Mouse (Mus musculus): ENCODE data around the gene D430041D05Rik. TPM values are rescaled to one million over a fixed set of nuclear protein-coding genes. Genes with fewer than 3 reads are reported as not detected.
A peak's percentile ranks its signal among the peaks of the same experiment; 100 is the strongest.

The D430041D05Rik gene
- total and polyA plus RNA-seq, 2 experiments from 2014 or later, result 7.9 to 47.6 TPM

GRCm38 (mm10) chr2:104209408-104209807 lies 201.4 kb downstream of the D430041D05Rik start:
- Histone ChIP-seq H3K4me2 (ENCODE audit: low read depth, low read length, poor library complexity, severe bottlenecking) (no peak overlapping the region), H3K4me3 (ENCODE audit: low read depth, low read length) (no peak overlapping the region), H3K27me3 (ENCODE audit: insufficient read depth, low read length) (no peaks in the 10 kb centered on the region), H3K27ac (ENCODE audit: low read depth, low read length) (no peak overlapping the region), H3K9ac (replicated peaks; ENCODE audit: low read length, poor library complexity, severe bottlenecking) (no peak overlapping the region), H3K4me1 (ENCODE audit: insufficient read depth, low read length) (peaks cover 8% of the 10 kb centered on the region), H3K36me3 (ENCODE audit: insufficient read depth, low read length) (peaks cover 16% of the 10 kb centered on the region), H3K9me3 (ENCODE audit: low read length) (no peaks in the 10 kb centered on the region)
- 71% methylated on average over 2 of the region's 2 CpGs for WGBS
- no peak for TF ChIP-seq CTCF (IDR thresholded peaks at IDR 0.05)
- no peak for DNase-seq (ENCODE audit: low spot score)
- no peak for ATAC-seq (ENCODE audit: low FRiP score)

- Histone ChIP-seq H3K4me1 (ENCODE audit: insufficient read depth, low read length) (peaks cover 8% of the 10 kb centered on the region), H3K9me3 (ENCODE audit: low read length) (no peaks in the 10 kb centered on the region), H3K4me3 (ENCODE audit: low read depth, low read length) (no peak overlapping the region), H3K4me2 (ENCODE audit: low read depth, low read length, poor library complexity, severe bottlenecking) (peak overlapping the region; percentile 27; the same call in 1 of the 2 replicates), H3K36me3 (ENCODE audit: insufficient read depth, low read length) (peaks cover 11% of the 10 kb centered on the region), H3K9ac (replicated peaks; ENCODE audit: low read length, poor library complexity, severe bottlenecking) (no peak overlapping the region), H3K27me3 (ENCODE audit: insufficient read depth, low read length) (no peaks in the 10 kb centered on the region), H3K27ac (ENCODE audit: low read depth, low read length) (peak overlapping the region; percentile 58; the same call in 1 of the 2 replicates)
- ATAC-seq (ENCODE audit: low FRiP score) (peak; percentile 69), DNase-seq (ENCODE audit: low spot score) (no peak)
- no peak for TF ChIP-seq CTCF (IDR thresholded peaks at IDR 0.05)
- WGBS, result 47% methylated on average over 5 of the region's 5 CpGs
These were observed 202.4 kb downstream of the D430041D05Rik start for GRCm38 (mm10) chr2:104208415-104208814.

GRCm38 (mm10) chr2:104207948-104208347 lies 202.9 kb downstream of the D430041D05Rik start:
- no peaks in the 10 kb centered on the region for H3K9me3 ChIP-seq (ENCODE audit: low read length)
- H3K27me3 ChIP-seq (ENCODE audit: insufficient read depth, low read length), result no peaks in the 10 kb centered on the region
- no peak overlapping the region for H3K4me3 ChIP-seq (ENCODE audit: low read depth, low read length)
- ATAC-seq (ENCODE audit: low FRiP score) (peak; percentile 93), DNase-seq (ENCODE audit: low spot score) (peak; percentile 87)
- no peak overlapping the region for H3K9ac ChIP-seq (replicated peaks; ENCODE audit: low read length, poor library complexity, severe bottlenecking)
- H3K4me1 ChIP-seq (ENCODE audit: insufficient read depth, low read length), result peaks cover 8% of the 10 kb centered on the region
- H3K4me2 ChIP-seq (ENCODE audit: low read depth, low read length, poor library complexity, severe bottlenecking), result peak overlapping the region; percentile 27; the same call in 1 of the 2 replicates
- 0 out of 2 replicates have a peak, but pooled peaks have one; percentile 6 for TF ChIP-seq CTCF (IDR thresholded peaks at IDR 0.05)
- H3K36me3 ChIP-seq (ENCODE audit: insufficient read depth, low read length), result peaks cover 6% of the 10 kb centered on the region
- H3K27ac ChIP-seq (ENCODE audit: low read depth, low read length), result peak overlapping the region; percentile 58; the same call in 1 of the 2 replicates
- 19% methylated on average over 10 of the region's 10 CpGs for WGBS

GRCm38 (mm10) chr2:104205623-104206022 lies 205.2 kb downstream of the D430041D05Rik start:
- Histone ChIP-seq H3K9me3 (ENCODE audit: low read length) (no peaks in the 10 kb centered on the region), H3K4me1 (ENCODE audit: insufficient read depth, low read length) (peaks cover 8% of the 10 kb centered on the region), H3K4me3 (ENCODE audit: low read depth, low read length) (no peak overlapping the region), H3K36me3 (ENCODE audit: insufficient read depth, low read length) (peaks cover 2% of the 10 kb centered on the region), H3K27me3 (ENCODE audit: insufficient read depth, low read length) (no peaks in the 10 kb centered on the region), H3K4me2 (ENCODE audit: low read depth, low read length, poor library complexity, severe bottlenecking) (no peak overlapping the region), H3K27ac (ENCODE audit: low read depth, low read length) (no peak overlapping the region), H3K9ac (replicated peaks; ENCODE audit: low read length, poor library complexity, severe bottlenecking) (no peak overlapping the region)
- 53% methylated on average over 8 of the region's 8 CpGs for WGBS
- DNase-seq (ENCODE audit: low spot score) (peak; percentile 13), ATAC-seq (ENCODE audit: low FRiP score) (no peak)
- TF ChIP-seq CTCF (IDR thresholded peaks at IDR 0.05), result no peak

- no peak for ATAC-seq (ENCODE audit: low FRiP score)
- WGBS, result 65% methylated on average over 3 of the region's 3 CpGs
- H3K27ac ChIP-seq (ENCODE audit: low read depth, low read length), result no peak overlapping the region
These were observed 210.6 kb downstream of the D430041D05Rik start for GRCm38 (mm10) chr2:104200211-104200610.

GRCm38 (mm10) chr2:104198186-104198585 lies 212.6 kb downstream of the D430041D05Rik start:
- Histone ChIP-seq H3K9ac (replicated peaks; ENCODE audit: low read length, poor library complexity, severe bottlenecking) (no peak overlapping the region), H3K4me3 (ENCODE audit: low read depth, low read length) (no peak overlapping the region), H3K27me3 (ENCODE audit: insufficient read depth, low read length) (no peaks in the 10 kb centered on the region), H3K9me3 (ENCODE audit: low read length) (no peaks in the 10 kb centered on the region), H3K4me1 (ENCODE audit: insufficient read depth, low read length) (no peaks in the 10 kb centered on the region), H3K27ac (ENCODE audit: low read depth, low read length) (no peak overlapping the region), H3K4me2 (ENCODE audit: low read depth, low read length, poor library complexity, severe bottlenecking) (no peak overlapping the region), H3K36me3 (ENCODE audit: insufficient read depth, low read length) (peaks cover 4% of the 10 kb centered on the region)
- DNase-seq (ENCODE audit: low spot score) (no peak), ATAC-seq (ENCODE audit: low FRiP score) (no peak)
- TF ChIP-seq CTCF (IDR thresholded peaks at IDR 0.05), result no peak
- 90% methylated on average over 6 of the region's 6 CpGs for WGBS

More at GRCm38 (mm10) chr2:104200211-104200610, 210.6 kb downstream of the D430041D05Rik start:
- Histone ChIP-seq H3K9me3 (ENCODE audit: low read length) (no peaks in the 10 kb centered on the region), H3K27me3 (ENCODE audit: insufficient read depth, low read length) (no peaks in the 10 kb centered on the region), H3K4me2 (ENCODE audit: low read depth, low read length, poor library complexity, severe bottlenecking) (no peak overlapping the region), H3K4me3 (ENCODE audit: low read depth, low read length) (no peak overlapping the region), H3K36me3 (ENCODE audit: insufficient read depth, low read length) (peaks cover 6% of the 10 kb centered on the region), H3K4me1 (ENCODE audit: insufficient read depth, low read length) (no peaks in the 10 kb centered on the region), H3K9ac (replicated peaks; ENCODE audit: low read length, poor library complexity, severe bottlenecking) (no peak overlapping the region)
- TF ChIP-seq CTCF (IDR thresholded peaks at IDR 0.05), result no peak
- no peak for DNase-seq (ENCODE audit: low spot score)

Measured in midbrain, postnatal 0 days (tissue).